Mouse (Mus musculus): ENCODE measurements at regions not wholly inside any gene's neighbourhood (a gene's known extent, or its start where the extent isn't known, plus 50 kb on each side); places are given as distances from the start of the nearest gene placed in this dataset.
"Not testable (repeated sequence)": the region's sequence is repeated elsewhere in the genome, so short reads cannot be mapped to it uniquely, and the experiment has no call there.

DNA sequence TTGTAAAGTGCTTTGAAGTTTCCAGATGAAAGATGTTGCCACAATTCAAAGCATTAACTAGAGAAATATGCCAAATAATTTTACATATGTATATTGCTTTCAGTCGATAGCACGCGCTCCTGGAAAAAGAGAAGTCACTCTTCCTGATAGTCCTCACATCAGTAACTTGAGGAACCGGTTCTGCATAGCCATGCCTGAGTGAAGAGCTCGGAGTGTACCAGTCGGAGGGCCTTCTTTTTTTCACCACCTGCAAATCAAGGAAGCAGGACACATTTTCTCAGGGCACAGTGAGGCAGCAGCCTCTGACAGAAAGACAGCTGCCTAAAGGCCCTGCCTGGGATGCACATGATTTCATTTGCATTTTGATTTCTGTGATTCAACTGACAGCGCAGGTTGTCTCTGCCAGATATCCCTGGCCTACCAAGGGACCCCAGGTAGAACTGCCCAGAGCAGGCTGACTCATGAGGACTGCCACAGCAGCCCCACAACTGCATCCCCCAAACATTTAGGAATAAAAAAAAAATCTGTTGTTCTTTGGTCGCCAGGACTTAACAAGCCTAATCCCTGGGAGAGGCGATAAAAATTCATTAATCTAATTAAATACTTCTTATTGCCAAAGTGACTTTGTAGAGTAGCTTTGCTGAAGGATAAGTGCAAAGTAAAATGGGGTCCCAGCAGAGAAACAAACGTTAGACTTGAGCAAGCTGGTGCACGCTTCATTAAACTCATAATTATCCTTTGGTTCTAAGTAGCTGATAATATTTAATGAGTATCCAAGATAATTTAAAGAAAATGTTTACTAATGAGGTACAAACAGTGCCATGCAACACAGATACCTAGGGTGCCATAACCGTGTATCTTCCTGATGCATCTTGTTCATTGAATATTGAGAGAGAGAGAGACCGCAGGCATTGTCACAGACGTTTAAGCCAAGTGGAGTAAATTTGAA is 202.7 kb downstream of the Faxc start:
- no peaks in the 10 kb centered on the region for H3K4me1 ChIP-seq (replicated peaks; ENCODE audit: control insufficient read depth, insufficient read depth)
- WGBS, result 42% methylated on average over 14 of the region's 14 CpGs
- no peak overlapping the region for H3K4me2 ChIP-seq (replicated peaks; ENCODE audit: low read depth)
- DNase-seq (ENCODE audit: low spot score) (no peak), ATAC-seq (ENCODE audit: low FRiP score, low TSS enrichment) (no peak)
- H3K9me3 ChIP-seq (ENCODE audit: control insufficient read depth, low read length), result no peaks in the 10 kb centered on the region
- H3K4me3 ChIP-seq (ENCODE audit: low read depth, low read length), result no peak overlapping the region
- no peak overlapping the region for H3K27ac ChIP-seq (replicated peaks)
- no peaks in the 10 kb centered on the region for H3K36me3 ChIP-seq (ENCODE audit: control insufficient read depth, insufficient read depth, low read length)
- no peak for TF ChIP-seq EP300 (optimal IDR thresholded peaks at IDR 0.05)
- H3K9ac ChIP-seq (ENCODE audit: low read length), result no peak overlapping the region
- H3K27me3 ChIP-seq (ENCODE audit: control insufficient read depth, insufficient read depth, low read length), result no peaks in the 10 kb centered on the region

DNA sequence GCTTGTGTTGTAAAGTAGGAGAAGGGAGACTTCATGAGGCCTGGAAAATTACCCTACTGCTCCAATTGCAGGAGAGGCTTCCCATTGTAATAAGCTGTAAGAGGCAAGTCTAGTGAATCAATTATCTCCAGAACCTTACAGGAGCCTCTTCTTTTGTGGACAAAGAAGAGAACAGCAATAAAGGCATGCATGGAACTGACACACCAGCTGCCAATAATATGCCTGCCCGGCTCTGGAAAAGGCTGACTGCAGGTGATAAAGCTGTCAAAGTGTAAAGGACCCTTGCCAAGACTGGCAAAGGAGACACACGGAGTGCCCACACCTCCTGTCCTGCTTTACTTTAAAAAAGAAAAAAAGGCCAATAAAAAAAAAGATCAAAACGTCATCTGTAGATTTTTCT is 209.0 kb downstream of the Faxc start:
- ATAC-seq (ENCODE audit: low FRiP score, low TSS enrichment) (no peak), DNase-seq (ENCODE audit: low spot score) (no peak)
- Histone ChIP-seq H3K36me3 (ENCODE audit: control insufficient read depth, insufficient read depth, low read length) (no peaks in the 10 kb centered on the region), H3K27ac (replicated peaks) (no peak overlapping the region), H3K27me3 (ENCODE audit: control insufficient read depth, insufficient read depth, low read length) (no peaks in the 10 kb centered on the region), H3K9me3 (ENCODE audit: control insufficient read depth, low read length) (no peaks in the 10 kb centered on the region), H3K9ac (ENCODE audit: low read length) (no peak overlapping the region), H3K4me3 (ENCODE audit: low read depth, low read length) (no peak overlapping the region), H3K4me1 (replicated peaks; ENCODE audit: control insufficient read depth, insufficient read depth) (no peaks in the 10 kb centered on the region), H3K4me2 (replicated peaks; ENCODE audit: low read depth) (no peak overlapping the region)
- 76% methylated on average over 3 of the region's 3 CpGs for WGBS
- no peak for TF ChIP-seq EP300 (optimal IDR thresholded peaks at IDR 0.05)
- TF ChIP-seq CTCF (IDR thresholded peaks at IDR 0.05; ENCODE audit: low read depth), result no peak

DNA sequence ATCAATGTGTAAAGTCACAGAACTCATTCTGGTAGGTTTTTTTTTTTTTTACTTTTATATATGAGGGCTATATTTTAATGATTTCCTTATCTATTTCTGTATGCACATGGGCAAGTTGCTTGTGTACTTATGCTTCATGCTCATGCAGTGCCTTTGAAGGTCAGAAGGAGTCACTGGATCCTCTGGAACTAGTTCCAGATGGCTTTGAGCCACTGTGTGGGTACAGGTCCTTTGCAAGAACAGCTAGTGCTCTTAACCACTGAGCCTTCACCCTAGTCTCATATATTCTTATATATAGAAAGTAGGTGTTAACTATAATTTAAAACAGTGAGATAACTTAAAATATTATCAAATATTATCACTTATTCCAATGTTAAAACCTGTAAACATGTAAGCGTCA is 212.4 kb downstream of the Faxc start:
- ATAC-seq (ENCODE audit: low FRiP score, low TSS enrichment) (no peak), DNase-seq (ENCODE audit: low spot score) (no peak)
- no peak overlapping the region for H3K4me2 ChIP-seq (replicated peaks; ENCODE audit: low read depth)
- no peaks in the 10 kb centered on the region for H3K4me1 ChIP-seq (replicated peaks; ENCODE audit: control insufficient read depth, insufficient read depth)
- no peaks in the 10 kb centered on the region for H3K27me3 ChIP-seq (ENCODE audit: control insufficient read depth, insufficient read depth, low read length)
- no peak overlapping the region for H3K27ac ChIP-seq (replicated peaks)
- no peak overlapping the region for H3K4me3 ChIP-seq (ENCODE audit: low read depth, low read length)
- TF ChIP-seq EP300 (optimal IDR thresholded peaks at IDR 0.05) (no peak), CTCF (IDR thresholded peaks at IDR 0.05; ENCODE audit: low read depth) (no peak)
- H3K9ac ChIP-seq (ENCODE audit: low read length), result no peak overlapping the region
- H3K36me3 ChIP-seq (ENCODE audit: control insufficient read depth, insufficient read depth, low read length), result no peaks in the 10 kb centered on the region
- no peaks in the 10 kb centered on the region for H3K9me3 ChIP-seq (ENCODE audit: control insufficient read depth, low read length)
- WGBS, result 89% methylated on average over 1 of the region's 1 CpGs

DNA sequence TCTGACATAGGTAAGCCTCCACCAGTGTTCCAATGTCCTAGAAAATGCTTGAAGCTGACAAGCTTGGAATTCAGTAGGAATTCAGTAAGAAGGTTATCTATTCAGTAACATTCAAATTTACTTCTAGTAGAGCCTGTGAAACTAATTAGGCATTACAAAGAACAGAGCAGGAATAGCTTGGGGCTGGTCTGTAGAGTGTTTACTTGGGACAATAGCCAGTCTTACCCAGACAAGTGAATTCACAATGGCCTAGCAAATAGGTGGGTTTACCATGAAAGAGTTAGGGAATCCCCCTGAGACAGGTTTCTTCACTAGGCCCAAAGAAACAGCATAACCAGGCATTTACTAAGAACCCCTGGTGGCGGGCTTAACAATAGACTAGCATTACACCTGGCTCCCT is 212.5 kb upstream of the Fbxl4 start:
- not testable (repeated sequence) for DNase-seq (ENCODE audit: low spot score); H3K36me3 ChIP-seq (ENCODE audit: control insufficient read depth, insufficient read depth, low read length); H3K9ac ChIP-seq (ENCODE audit: low read length); ATAC-seq (ENCODE audit: low FRiP score, low TSS enrichment); H3K4me3 ChIP-seq (ENCODE audit: low read depth, low read length); H3K9me3 ChIP-seq (ENCODE audit: control insufficient read depth, low read length); H3K4me1 ChIP-seq (replicated peaks; ENCODE audit: control insufficient read depth, insufficient read depth); H3K27ac ChIP-seq (replicated peaks); H3K4me2 ChIP-seq (replicated peaks; ENCODE audit: low read depth); H3K27me3 ChIP-seq (ENCODE audit: control insufficient read depth, insufficient read depth, low read length)
- WGBS, result 62% methylated on average over 1 of the region's 1 CpGs

DNA sequence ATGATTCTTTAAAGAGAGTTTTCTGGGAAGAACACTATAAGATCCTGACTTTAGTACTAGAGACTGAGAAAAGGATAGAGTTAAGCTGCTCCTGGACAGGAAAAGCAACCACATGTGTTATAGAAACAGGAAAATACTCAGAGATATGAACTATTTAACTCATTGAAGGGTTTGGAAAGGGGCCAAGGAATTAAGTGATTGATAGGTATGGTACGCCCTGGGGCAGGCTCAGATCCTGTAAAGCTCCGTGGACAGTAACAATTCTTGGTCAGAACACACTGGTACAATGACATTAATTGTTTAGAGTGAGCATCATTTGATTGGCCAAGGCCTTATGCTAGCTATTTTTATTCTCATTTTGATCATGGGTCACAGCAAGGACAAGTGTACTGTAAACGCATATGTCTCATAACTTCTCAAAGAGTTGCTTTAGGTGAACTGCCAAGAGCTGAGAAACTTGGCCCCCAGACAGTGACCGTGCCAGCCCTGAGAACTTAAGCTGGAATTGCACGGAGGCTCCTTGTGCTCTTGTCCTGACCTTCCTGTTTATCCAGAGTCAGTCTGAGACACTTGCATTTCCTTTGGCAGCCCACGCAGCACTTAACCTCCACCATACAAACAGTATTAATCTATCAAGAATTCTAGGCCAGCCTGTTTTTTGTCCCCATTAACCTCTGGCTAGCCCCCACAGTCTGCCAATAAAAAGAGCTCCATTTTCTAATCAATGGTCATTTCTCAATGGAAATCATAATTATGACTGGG is 210.5 kb upstream of the Fbxl4 start:
- no peaks in the 10 kb centered on the region for H3K4me1 ChIP-seq (replicated peaks; ENCODE audit: control insufficient read depth, insufficient read depth)
- TF ChIP-seq EP300 (optimal IDR thresholded peaks at IDR 0.05) (no peak), CTCF (IDR thresholded peaks at IDR 0.05; ENCODE audit: low read depth) (no peak)
- no peak overlapping the region for H3K9ac ChIP-seq (ENCODE audit: low read length)
- H3K4me3 ChIP-seq (ENCODE audit: low read depth, low read length), result no peak overlapping the region
- H3K36me3 ChIP-seq (ENCODE audit: control insufficient read depth, insufficient read depth, low read length), result no peaks in the 10 kb centered on the region
- DNase-seq (ENCODE audit: low spot score) (no peak), ATAC-seq (ENCODE audit: low FRiP score, low TSS enrichment) (no peak)
- no peaks in the 10 kb centered on the region for H3K9me3 ChIP-seq (ENCODE audit: control insufficient read depth, low read length)
- H3K27me3 ChIP-seq (ENCODE audit: control insufficient read depth, insufficient read depth, low read length), result no peaks in the 10 kb centered on the region
- 27% methylated on average over 6 of the region's 6 CpGs for WGBS
- no peak overlapping the region for H3K4me2 ChIP-seq (replicated peaks; ENCODE audit: low read depth)
- no peak overlapping the region for H3K27ac ChIP-seq (replicated peaks)
